Mouse (Mus musculus): ENCODE measurements around the gene Gjc1.

DNA sequence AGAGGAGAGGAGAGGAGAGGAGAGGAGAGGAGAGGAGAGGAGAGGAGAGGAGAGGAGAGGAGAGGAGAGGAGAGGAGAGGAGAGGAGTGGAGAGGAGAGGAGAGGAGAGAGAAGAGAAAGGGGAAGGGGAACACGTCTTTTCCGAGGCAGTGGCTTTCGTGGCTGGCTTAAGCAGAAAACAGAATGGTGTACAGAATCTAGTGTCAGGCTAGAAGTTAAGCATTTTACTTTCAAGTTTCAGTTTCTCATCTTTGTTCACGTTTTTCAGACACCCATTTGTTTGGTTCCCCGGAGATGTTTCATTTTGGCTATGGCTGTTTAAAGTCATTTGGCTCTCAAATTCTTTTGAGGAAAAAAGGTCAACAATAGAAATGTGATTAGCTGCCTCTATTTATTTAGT is 11.3 kb downstream of the Gjc1 start:
- TF ChIP-seq POLR2A (IDR thresholded peaks at IDR 0.05; ENCODE audit: borderline replicate concordance, low read depth, low read length) (no peak), CTCF (IDR thresholded peaks at IDR 0.05; ENCODE audit: low read depth, low read length) (no peak)

Measured in bone marrow macrophage, adult 2 months (primary cell).